Comparison of ENCODE assay signal across 9 mouse cellular contexts in genomic region chr5:144875892-144876291, GRCm38 (mm10).
A peak's percentile ranks its signal among the peaks of the same experiment; 100 is the strongest.
DNase-seq lines count a peak whose midpoint lies in the region; ATAC-seq lines count a peak whose summit lies in the region.
"Had no signal": no experiment of that assay in that cellular context is flagged by ENCODE, and none has a peak within 500 bp of the region (broad histone marks: within the 10 kb centered on the region; RNA-seq: fewer than 3 reads in every experiment).

No protein-coding gene starts in this region.

- 4% methylated on average over 13 of the region's 13 CpGs for WGBS in liver, embryonic 16.5 days (ENCODE audit: insufficient replicate concordance)
- WGBS in neural tube, embryonic 11.5 days = 24% methylated on average over 13 of the region's 13 CpGs

- peak; percentile 64 to 70 for DNase-seq in B cell, adult 2 months
- peak; percentile 84 for DNase-seq in NIH3T3 (ENCODE audit: low read depth)
- DNase-seq in cerebellum, postnatal 25 days = peak; percentile 85 to 89
- peak; percentile 80 for DNase-seq in gastrocnemius, postnatal 10 days
- DNase-seq in kidney, postnatal 10 days = peak; percentile 88
- peak; percentile 73 for DNase-seq in neural tube, embryonic 11.5 days (ENCODE audit: low spot score)
- DNase-seq in telencephalon, adult 2 months (ENCODE audit: low read depth, low spot score) = peak; percentile 38

- no peaks in the 10 kb centered on the region for H3K4me1 ChIP-seq in liver, embryonic 16.5 days (ENCODE audit: control insufficient read depth, low read depth, low read length)
- H3K4me1 ChIP-seq in neural tube, embryonic 11.5 days (ENCODE audit: control insufficient read depth, insufficient read depth, low read length) = no peaks in the 10 kb centered on the region

- no peaks in the 10 kb centered on the region; the same call in 1 of the 2 replicates for H3K36me3 ChIP-seq in liver, embryonic 16.5 days (ENCODE audit: control insufficient read depth, insufficient read depth)
- peaks cover 2% of the 10 kb centered on the region; the same call in 1 of the 2 replicates for H3K36me3 ChIP-seq in neural tube, embryonic 11.5 days (ENCODE audit: control insufficient read depth, insufficient read depth, low read length)

- no peaks in the 10 kb centered on the region for H3K9me3 ChIP-seq in liver, embryonic 16.5 days (replicated peaks; ENCODE audit: control insufficient read depth, low read length)
- no peaks in the 10 kb centered on the region for H3K9me3 ChIP-seq in neural tube, embryonic 11.5 days (ENCODE audit: control insufficient read depth, low read length)
- H3K9me3 ChIP-seq: heart, embryonic 13.5 days had no signal

- H3K9ac ChIP-seq in liver, embryonic 16.5 days (ENCODE audit: low read depth, low read length) = no peak overlapping the region
- no peak overlapping the region for H3K9ac ChIP-seq in neural tube, embryonic 11.5 days (ENCODE audit: low read length)
- H3K9ac ChIP-seq: heart, embryonic 13.5 days had no signal

- ATAC-seq in liver, embryonic 16.5 days (ENCODE audit: low read depth) = peak; percentile 31
- ATAC-seq in neural tube, embryonic 11.5 days (ENCODE audit: insufficient read depth, low FRiP score, low TSS enrichment) = peak; percentile 55; the same call in 1 of the 2 replicates

- no peak overlapping the region for H3K27ac ChIP-seq in liver, embryonic 16.5 days (ENCODE audit: low read length)
- no peak overlapping the region for H3K27ac ChIP-seq in neural tube, embryonic 11.5 days (ENCODE audit: low read depth, low read length)
- H3K27ac ChIP-seq: heart, embryonic 13.5 days had no signal

- no peak overlapping the region for H3K4me3 ChIP-seq in liver, embryonic 16.5 days (ENCODE audit: low read depth, low read length)
- H3K4me3 ChIP-seq in neural tube, embryonic 11.5 days (ENCODE audit: low read depth, low read length) = no peak overlapping the region
- H3K4me3 ChIP-seq: heart, embryonic 13.5 days had no signal

- H3K27me3 ChIP-seq in liver, embryonic 16.5 days (ENCODE audit: control insufficient read depth, insufficient read depth, low read depth, low read length) = no peaks in the 10 kb centered on the region
- no peaks in the 10 kb centered on the region for H3K27me3 ChIP-seq in neural tube, embryonic 11.5 days (ENCODE audit: control insufficient read depth, insufficient read depth, low read length)
- H3K27me3 ChIP-seq: heart, embryonic 13.5 days had no signal

- H3K4me2 ChIP-seq in liver, embryonic 16.5 days (ENCODE audit: low read depth, low read length) = no peak overlapping the region
- no peak overlapping the region for H3K4me2 ChIP-seq in neural tube, embryonic 11.5 days (ENCODE audit: low read depth)
- H3K4me2 ChIP-seq: heart, embryonic 13.5 days had no signal

Comparison
In these comparisons a context has a peak if more than half of its experiments do, and no peak if none do; other contexts are left out.
1. DNase-seq: peak in every context shown above with its lines; median percentile 88 in kidney, postnatal 10 days; 87 in cerebellum, postnatal 25 days; 84 in NIH3T3; 80 in gastrocnemius, postnatal 10 days; 73 in neural tube, embryonic 11.5 days; 67 in B cell, adult 2 months; 38 in telencephalon, adult 2 months.